Mouse (Mus musculus) c-Kit-positive CD71-negative TER-119-negative erythroid progenitor cells, embryonic 14.5 days (primary cell): ENCODE measurements at regions not wholly inside any gene's neighbourhood (a gene's known extent, or its start where the extent isn't known, plus 50 kb on each side); places are given as distances from the start of the nearest gene placed in this dataset.
A peak's percentile ranks its signal among the peaks of the same experiment; 100 is the strongest.

ENCODE experiments used
- DNase-seq: peaks from one replicate; pipeline ENCODE4 v3.0.0-alpha.2; 2013; ENCODE audit warnings: low read depth

GRCm38 (mm10) chr15:102776218-102776850 lies 54.4 kb upstream of the Calcoco1 start:
- no peak for DNase-seq

- no peak for DNase-seq
Observed at GRCm38 (mm10) chr15:102780626-102781025, 58.6 kb upstream of the Calcoco1 start.

- no peak for DNase-seq
Observed at GRCm38 (mm10) chr15:102782988-102783799, 61.2 kb upstream of the Calcoco1 start.

- peak; percentile 45 for DNase-seq
Observed at GRCm38 (mm10) chr15:102785055-102785820, 63.3 kb upstream of the Calcoco1 start.

GRCm38 (mm10) chr15:102788846-102789518 lies 67.0 kb upstream of the Calcoco1 start:
- no peak for DNase-seq

GRCm38 (mm10) chr15:102797020-102797618 lies 75.1 kb upstream of the Calcoco1 start:
- DNase-seq = no peak

GRCm38 (mm10) chr15:102800049-102800448 lies 78.1 kb upstream of the Calcoco1 start:
- DNase-seq = no peak

GRCm38 (mm10) chr15:102802265-102802813 lies 80.4 kb upstream of the Calcoco1 start:
- no peak for DNase-seq

- no peak for DNase-seq
Observed at GRCm38 (mm10) chr15:102807353-102807752, 85.4 kb upstream of the Calcoco1 start.

- DNase-seq = no peak
Observed at GRCm38 (mm10) chr15:102819181-102819580, 97.2 kb upstream of the Calcoco1 start.

GRCm38 (mm10) chr15:102839688-102840087 lies 81.2 kb upstream of the Hoxc13 start:
- no peak for DNase-seq

- no peak for DNase-seq
Observed at GRCm38 (mm10) chr15:102862374-102862773, 58.5 kb upstream of the Hoxc13 start.

GRCm38 (mm10) chr15:102866788-102867187 lies 54.1 kb upstream of the Hoxc13 start:
- DNase-seq = no peak
